Mouse (Mus musculus) midbrain, embryonic 13.5 days (tissue): ENCODE measurements around the gene Lsm14b. TPM values are rescaled to one million over a fixed set of nuclear protein-coding genes. Genes with fewer than 3 reads are reported as not detected.

ENCODE experiments used
- ATAC-seq: fragments of 200-750 bp; cut with Nextera tagmentation; 2 replicates; pipeline ENCODE4 v1.8.0; 2017; ENCODE audit warnings: mild to moderate bottlenecking, moderate TSS enrichment, moderate library complexity
- H3K27ac ChIP-seq: fragments of 300-500 bp; sonication (generic); 2 replicates; pipeline ENCODE4 v1.5.1; 2015; ENCODE audit warnings: inconsistent platforms, mild to moderate bottlenecking, moderate library complexity
- H3K27me3 ChIP-seq: fragments of 300-500 bp; sonication (generic); 2 replicates; pipeline ENCODE4 v1.6.1; 2015; ENCODE audit warnings: mild to moderate bottlenecking, inconsistent platforms
- H3K36me3 ChIP-seq: fragments of 300-500 bp; sonication (generic); 2 replicates; pipeline ENCODE4 v1.6.1; 2015; ENCODE audit warnings: mild to moderate bottlenecking, inconsistent platforms
- H3K4me1 ChIP-seq: fragments of 300-500 bp; sonication (generic); replicated peaks from 2 replicates; pipeline ENCODE4 v1.6.1; 2015; ENCODE audit warnings: inconsistent platforms
- H3K4me2 ChIP-seq: fragments of 300-500 bp; sonication (generic); replicated peaks from 2 replicates; pipeline ENCODE4 v1.6.1; 2015; ENCODE audit warnings: moderate library complexity, mild to moderate bottlenecking, inconsistent platforms
- H3K4me3 ChIP-seq: fragments of 300-500 bp; sonication (generic); replicated peaks from 2 replicates; pipeline ENCODE4 v1.5.1; 2015; ENCODE audit warnings: mild to moderate bottlenecking, inconsistent platforms
- H3K9ac ChIP-seq: fragments of 300-500 bp; sonication (generic); replicated peaks from 2 replicates; pipeline ENCODE4 v1.6.1; 2015; ENCODE audit warnings: mild to moderate bottlenecking, inconsistent platforms
- H3K9me3 ChIP-seq: fragments of 300-500 bp; sonication (generic); 2 replicates; pipeline ENCODE4 v1.6.1; 2016; ENCODE audit warnings: mild to moderate bottlenecking, inconsistent platforms
- WGBS: fragments of 180-500 bp; shearing (Covaris S2); methylation state at CpG from one replicate; pipeline ENCODE4 v1.1.7; 2015; 5-methylcytosine and 5-hydroxymethylcytosine counted together
- polyA plus RNA-seq: library from polyadenylated mRNA; unstranded; fragments of >200 nt; fragmentation: Nextera tagmentation; extraction: Ambion mirVana; gene quantifications from 2 replicates; pipeline ENCODE4 v1.2.1, GENCODE M21; 2015

The Lsm14b gene
- polyA plus RNA-seq, 1 experiment from 2014 or later = 24.8 TPM

DNA sequence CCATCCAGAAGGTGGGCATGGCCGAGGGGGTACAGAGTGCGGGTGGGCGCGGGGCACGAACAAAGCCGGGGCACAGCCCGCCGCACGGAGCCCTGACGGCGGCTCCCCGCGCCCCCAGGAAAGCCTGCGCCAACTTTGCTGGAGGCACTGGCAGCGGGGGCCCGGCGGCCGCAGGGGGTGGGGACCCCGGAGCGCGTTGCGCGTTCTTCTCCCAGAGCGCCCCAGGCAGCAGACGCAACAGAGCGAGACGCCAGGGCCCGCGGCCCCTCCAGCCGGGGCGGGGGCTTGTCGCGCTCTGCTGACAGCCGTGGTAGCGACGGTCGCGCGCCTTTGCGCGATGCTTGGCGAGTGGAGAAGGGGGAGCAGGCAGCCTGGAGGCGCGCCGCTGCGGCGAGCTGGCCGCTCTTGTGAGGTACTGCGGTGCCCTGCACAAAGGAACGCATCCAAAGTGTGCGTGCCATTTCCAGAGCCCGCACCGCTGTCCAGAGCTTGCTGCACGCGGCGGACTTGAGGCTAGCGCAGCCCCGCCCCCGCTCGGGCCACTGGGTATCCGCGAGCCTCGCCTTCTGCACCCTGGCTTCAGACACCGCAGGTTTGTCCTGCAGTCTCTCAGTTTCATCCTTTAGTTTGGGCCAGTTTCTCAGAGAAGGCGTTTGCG is 18.2 kb downstream of the Lsm14b start:
- Histone ChIP-seq H3K4me3 (peak overlapping the region; percentile 97), H3K4me2 (peak overlapping the region; percentile 81), H3K36me3 (peaks cover 25% of the 10 kb centered on the region), H3K9ac (peak overlapping the region; percentile 96), H3K4me1 (peaks cover 48% of the 10 kb centered on the region), H3K27ac (peak overlapping the region; percentile 99), H3K9me3 (no peaks in the 10 kb centered on the region), H3K27me3 (no peaks in the 10 kb centered on the region)
- ATAC-seq = peak; percentile 64
- WGBS = under 1% methylated on average over 60 of the region's 66 CpGs

DNA sequence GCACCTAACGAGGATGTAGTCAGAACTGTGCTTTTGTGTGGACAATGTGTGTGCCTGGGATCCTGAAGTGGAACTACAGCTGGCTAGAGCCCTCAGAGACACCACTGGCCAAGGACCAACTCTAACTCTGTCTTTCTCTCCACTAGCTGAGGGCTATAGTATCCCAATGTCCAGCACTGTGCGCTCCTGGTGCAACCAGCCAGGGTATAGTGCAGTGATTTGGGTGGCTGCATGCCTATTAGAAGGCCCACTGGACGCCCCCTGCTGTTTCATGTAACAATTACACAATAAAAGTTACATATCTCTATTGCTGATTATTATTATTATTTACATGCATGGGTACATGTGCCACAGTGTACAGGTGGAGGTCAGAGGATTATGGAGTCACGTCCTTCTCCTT is 20.5 kb downstream of the Lsm14b start:
- H3K9me3 ChIP-seq = no peaks in the 10 kb centered on the region
- ATAC-seq = no peak
- H3K9ac ChIP-seq = no peak overlapping the region; the same call in 1 of the 2 replicates
- H3K27ac ChIP-seq = no peak overlapping the region
- no peaks in the 10 kb centered on the region for H3K27me3 ChIP-seq
- no peak overlapping the region for H3K4me3 ChIP-seq
- peak overlapping the region; percentile 10; the same call in 1 of the 2 replicates for H3K4me2 ChIP-seq
- WGBS = 54% methylated on average over 4 of the region's 4 CpGs
- peaks cover 36% of the 10 kb centered on the region for H3K4me1 ChIP-seq
- H3K36me3 ChIP-seq = peaks cover 8% of the 10 kb centered on the region

DNA sequence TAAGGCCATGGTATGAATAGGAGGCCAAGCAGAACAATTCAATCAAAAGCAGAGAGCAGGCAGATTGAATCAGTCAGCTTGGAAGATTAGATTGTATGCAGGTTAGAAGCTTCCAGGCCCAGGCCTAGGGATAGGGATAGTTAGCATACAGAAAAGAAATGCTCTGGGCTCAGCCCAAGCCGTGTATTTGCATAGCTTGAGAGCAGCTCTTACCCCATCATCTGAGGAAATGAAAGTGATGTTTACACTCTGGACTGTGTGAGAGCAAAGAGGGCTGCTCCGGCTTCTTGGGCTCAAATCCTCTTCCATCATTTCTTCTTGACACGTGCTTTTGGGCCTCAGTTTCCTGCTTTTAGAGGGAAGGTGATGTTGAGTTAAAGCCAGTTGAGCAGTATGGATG is 22.8 kb downstream of the Lsm14b start:
- no peak overlapping the region for H3K4me2 ChIP-seq
- no peaks in the 10 kb centered on the region for H3K27me3 ChIP-seq
- H3K4me3 ChIP-seq = no peak overlapping the region
- no peak overlapping the region for H3K9ac ChIP-seq
- 92% methylated on average over 3 of the region's 3 CpGs for WGBS
- no peaks in the 10 kb centered on the region for H3K9me3 ChIP-seq
- no peak overlapping the region for H3K27ac ChIP-seq
- peaks cover 35% of the 10 kb centered on the region for H3K4me1 ChIP-seq
- no peak for ATAC-seq
- peaks cover 16% of the 10 kb centered on the region for H3K36me3 ChIP-seq

DNA sequence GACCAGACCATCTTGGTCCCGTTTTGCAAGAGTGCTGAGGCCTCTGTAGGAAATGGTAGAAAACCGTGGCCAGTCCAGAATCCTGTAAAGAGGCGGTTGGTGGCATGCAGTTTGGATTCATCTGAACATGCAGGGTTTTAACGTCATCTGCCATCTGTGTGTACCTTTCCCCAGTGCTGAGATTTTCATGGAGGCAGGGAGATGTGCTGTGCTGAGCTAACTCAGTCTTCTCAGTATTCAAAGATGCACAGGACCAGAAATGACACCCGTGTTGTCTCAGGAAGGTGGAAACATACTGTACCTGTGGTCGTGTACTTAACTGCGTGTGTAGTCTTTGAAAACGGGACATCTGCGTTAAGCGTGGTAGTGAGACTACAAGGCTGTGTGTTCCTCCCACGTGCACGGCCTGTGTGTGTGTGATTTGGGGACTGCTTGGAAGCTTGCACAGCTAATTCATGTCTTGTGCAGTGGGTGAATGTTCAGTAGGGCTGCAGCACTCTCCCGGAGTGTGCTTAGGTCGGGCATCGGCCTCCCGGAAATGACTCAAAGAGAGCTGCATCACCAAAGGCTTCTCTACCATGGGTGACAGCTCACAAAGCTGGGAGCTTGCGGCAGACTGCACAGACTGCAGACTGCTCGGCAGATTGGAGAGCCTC is 23.3 kb downstream of the Lsm14b start:
- Histone ChIP-seq H3K36me3 (peaks cover 21% of the 10 kb centered on the region), H3K27ac (no peak overlapping the region)
- WGBS = 96% methylated on average over 18 of the region's 18 CpGs

DNA sequence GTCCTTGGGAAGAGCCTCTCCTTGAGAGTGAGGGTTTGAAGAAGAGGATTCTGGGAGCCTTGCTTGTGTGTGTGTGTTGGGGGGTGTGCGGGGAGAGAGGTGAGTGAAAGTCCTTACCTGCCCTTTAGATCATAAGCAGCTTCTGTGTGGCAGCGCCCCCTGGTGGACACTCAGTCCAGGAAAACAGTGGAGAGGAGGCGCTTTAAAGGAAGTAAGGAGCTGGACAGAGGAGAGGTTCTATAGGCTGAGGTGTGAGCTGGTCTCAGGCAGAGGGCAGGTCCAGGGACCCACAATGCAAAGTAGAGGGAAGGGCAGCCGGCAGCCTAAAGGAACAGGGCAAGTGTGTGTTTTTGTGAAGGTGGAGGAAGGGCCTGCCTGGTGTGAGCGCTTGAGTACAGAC is 26.2 kb downstream of the Lsm14b start:
- Histone ChIP-seq H3K4me1 (peaks cover 12% of the 10 kb centered on the region), H3K4me2 (no peak overlapping the region), H3K9me3 (no peaks in the 10 kb centered on the region), H3K36me3 (peaks cover 48% of the 10 kb centered on the region), H3K27me3 (no peaks in the 10 kb centered on the region), H3K27ac (no peak overlapping the region), H3K4me3 (no peak overlapping the region), H3K9ac (no peak overlapping the region; the same call in 1 of the 2 replicates)
- ATAC-seq = peak; percentile 60
- 23% methylated on average over 5 of the region's 5 CpGs for WGBS

More for the DNA sequence above, 23.3 kb downstream of the Lsm14b start:
- no peak for ATAC-seq
- Histone ChIP-seq H3K4me2 (no peak overlapping the region), H3K9me3 (no peaks in the 10 kb centered on the region), H3K27me3 (no peaks in the 10 kb centered on the region), H3K9ac (no peak overlapping the region), H3K4me1 (peaks cover 35% of the 10 kb centered on the region), H3K4me3 (no peak overlapping the region)

DNA sequence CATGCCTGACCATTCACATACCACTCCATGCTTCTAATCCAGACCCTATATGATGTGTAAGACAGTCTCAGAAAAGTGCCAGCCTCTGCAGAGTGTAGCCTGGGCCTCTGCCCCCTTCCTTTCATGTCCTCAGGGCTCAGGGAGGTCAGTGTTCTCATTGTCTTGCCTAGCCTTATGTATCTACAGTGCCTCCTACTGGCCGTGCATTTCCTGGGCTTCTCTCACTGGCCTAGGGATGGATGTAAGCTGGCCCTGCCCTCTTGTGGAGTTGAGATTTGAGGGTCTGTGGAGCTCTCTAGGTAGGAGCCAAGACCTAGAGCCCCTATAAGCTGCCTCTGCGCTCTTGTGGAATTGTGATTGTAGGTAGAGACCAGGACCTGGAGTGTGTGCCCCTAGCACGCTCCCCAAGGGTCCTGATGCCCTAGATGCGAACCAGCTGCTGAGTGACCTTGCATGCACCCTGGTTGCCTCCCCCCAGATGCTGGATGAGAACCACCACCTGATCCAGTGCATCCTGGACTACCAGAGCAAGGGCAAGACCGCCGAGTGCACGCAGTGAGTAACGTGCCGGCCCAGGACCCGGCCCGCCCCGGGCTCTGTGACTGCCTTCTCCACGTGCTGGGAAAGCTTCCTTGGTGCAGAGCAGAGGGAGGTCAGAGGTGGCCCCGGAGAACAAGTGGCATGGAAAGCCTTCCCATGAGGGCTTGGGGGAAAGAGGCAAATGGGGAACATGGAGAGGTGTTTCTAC is 27.4 kb downstream of the Lsm14b start:
- peak; percentile 25; the same call in 1 of the 2 replicates for ATAC-seq
- Histone ChIP-seq H3K9ac (no peak overlapping the region), H3K27me3 (no peaks in the 10 kb centered on the region), H3K36me3 (peaks cover 54% of the 10 kb centered on the region), H3K4me3 (no peak overlapping the region), H3K4me1 (peaks cover 12% of the 10 kb centered on the region), H3K4me2 (no peak overlapping the region), H3K9me3 (no peaks in the 10 kb centered on the region), H3K27ac (no peak overlapping the region)
- WGBS = 90% methylated on average over 14 of the region's 14 CpGs

DNA sequence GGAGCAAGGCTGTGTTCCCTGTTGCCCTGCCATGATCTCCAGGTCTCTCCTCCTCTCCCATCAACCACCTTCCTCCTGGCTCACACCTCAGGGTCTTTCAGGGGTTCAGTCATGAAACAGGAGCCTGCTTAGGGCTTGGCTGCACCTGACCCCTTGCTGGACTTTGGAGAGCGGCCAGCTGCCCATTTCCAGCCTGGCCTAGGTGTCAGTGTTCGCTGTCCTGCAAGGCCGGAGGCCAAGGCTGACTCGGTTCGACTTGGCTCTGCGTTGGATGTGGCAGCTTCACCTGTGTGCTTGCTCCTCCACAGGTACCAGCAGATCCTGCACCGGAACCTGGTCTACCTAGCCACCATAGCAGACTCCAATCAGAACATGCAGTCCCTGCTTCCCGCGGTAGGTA is 28.2 kb downstream of the Lsm14b start:
- Histone ChIP-seq H3K9me3 (no peaks in the 10 kb centered on the region), H3K9ac (no peak overlapping the region), H3K27me3 (no peaks in the 10 kb centered on the region), H3K4me3 (no peak overlapping the region), H3K4me1 (peaks cover 12% of the 10 kb centered on the region), H3K4me2 (no peak overlapping the region), H3K27ac (no peak overlapping the region), H3K36me3 (peaks cover 59% of the 10 kb centered on the region)
- WGBS = over 99% methylated on average over 9 of the region's 9 CpGs
- no peak for ATAC-seq

DNA sequence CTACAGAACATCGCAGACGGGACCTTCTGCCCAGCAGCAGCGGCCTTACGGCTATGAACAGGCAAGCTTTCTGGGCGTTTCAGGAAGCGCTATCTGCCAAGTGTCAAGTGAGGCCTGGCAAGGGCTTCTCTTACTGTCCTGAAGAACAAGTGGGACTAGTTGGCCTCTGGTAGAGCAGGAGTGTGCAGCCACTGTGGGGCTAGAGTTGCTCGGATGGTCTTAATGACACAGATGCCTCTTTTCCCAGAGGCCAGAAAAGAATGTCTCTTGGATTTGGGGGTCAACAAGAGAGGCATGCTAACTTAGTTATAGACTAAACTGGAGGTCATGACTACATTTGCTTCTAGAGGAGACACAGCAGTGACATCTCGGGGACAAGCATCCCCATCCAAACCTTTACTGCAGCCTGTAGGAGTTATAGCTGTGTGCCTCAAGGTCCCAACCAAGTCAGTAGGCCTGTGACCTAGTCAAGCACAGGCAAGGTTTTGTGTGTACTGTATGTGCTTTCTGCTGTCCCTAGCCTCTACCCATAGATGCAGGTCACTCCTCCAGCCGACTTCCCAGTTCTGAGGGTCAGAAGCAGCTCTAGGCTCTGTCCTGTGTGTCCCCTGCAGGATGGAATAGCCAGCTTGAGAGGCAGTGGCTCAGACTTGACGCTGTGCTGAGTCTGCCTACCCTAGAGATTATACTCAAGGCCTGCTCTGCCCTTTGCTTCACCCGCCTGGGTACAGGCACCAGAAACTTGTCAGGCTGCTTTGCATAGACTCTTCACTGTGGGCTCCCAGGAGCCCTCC is 38.7 kb downstream of the Lsm14b start:
- Histone ChIP-seq H3K27me3 (no peaks in the 10 kb centered on the region), H3K4me1 (no peaks in the 10 kb centered on the region), H3K27ac (no peak overlapping the region), H3K4me2 (no peak overlapping the region), H3K36me3 (peaks cover 80% of the 10 kb centered on the region), H3K9ac (no peak overlapping the region), H3K4me3 (no peak overlapping the region), H3K9me3 (no peaks in the 10 kb centered on the region)
- no peak for ATAC-seq
- 96% methylated on average over 11 of the region's 11 CpGs for WGBS

DNA sequence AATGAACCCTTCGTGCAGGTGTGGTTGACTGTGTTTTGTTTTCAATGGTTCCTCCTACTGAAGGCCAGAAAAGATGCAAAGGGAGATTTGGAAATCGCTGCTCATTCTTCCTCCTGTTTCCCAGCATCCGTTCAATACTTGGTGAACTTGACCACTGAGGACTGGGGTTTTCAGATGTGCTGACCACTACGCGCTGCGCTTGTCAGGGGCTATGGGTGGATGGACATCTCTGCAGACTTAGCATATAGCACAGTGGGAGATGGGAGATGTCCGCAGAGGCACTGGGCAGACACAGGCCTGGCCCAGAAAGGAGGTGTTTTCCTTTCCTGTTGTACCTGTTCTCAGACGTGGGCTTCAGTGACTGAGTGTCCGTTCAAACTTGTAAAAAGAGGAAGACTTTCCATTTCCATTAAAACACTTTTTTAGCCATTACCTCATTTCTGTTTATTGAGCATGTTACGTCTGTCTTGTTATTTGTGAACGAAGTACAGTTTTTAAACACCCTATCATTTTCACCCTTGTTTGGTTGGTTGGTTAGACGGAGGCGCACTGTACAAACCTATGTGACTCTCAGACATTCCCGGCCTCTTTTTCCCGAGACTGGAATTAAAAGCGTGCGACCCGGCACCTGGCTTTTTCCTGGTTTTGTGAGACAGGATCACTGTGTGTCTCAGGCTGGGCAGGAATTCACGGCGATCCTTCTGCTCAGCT is 45.1 kb downstream of the Lsm14b start:
- peak; percentile 16; the same call in 1 of the 2 replicates for ATAC-seq
- Histone ChIP-seq H3K36me3 (peaks cover 41% of the 10 kb centered on the region), H3K27me3 (no peaks in the 10 kb centered on the region), H3K27ac (peak overlapping the region; percentile 86), H3K4me3 (peak overlapping the region; percentile 63), H3K4me1 (peaks cover 17% of the 10 kb centered on the region), H3K9me3 (no peaks in the 10 kb centered on the region), H3K4me2 (peak overlapping the region; percentile 82), H3K9ac (peak overlapping the region; percentile 81)
- WGBS = 37% methylated on average over 20 of the region's 20 CpGs

DNA sequence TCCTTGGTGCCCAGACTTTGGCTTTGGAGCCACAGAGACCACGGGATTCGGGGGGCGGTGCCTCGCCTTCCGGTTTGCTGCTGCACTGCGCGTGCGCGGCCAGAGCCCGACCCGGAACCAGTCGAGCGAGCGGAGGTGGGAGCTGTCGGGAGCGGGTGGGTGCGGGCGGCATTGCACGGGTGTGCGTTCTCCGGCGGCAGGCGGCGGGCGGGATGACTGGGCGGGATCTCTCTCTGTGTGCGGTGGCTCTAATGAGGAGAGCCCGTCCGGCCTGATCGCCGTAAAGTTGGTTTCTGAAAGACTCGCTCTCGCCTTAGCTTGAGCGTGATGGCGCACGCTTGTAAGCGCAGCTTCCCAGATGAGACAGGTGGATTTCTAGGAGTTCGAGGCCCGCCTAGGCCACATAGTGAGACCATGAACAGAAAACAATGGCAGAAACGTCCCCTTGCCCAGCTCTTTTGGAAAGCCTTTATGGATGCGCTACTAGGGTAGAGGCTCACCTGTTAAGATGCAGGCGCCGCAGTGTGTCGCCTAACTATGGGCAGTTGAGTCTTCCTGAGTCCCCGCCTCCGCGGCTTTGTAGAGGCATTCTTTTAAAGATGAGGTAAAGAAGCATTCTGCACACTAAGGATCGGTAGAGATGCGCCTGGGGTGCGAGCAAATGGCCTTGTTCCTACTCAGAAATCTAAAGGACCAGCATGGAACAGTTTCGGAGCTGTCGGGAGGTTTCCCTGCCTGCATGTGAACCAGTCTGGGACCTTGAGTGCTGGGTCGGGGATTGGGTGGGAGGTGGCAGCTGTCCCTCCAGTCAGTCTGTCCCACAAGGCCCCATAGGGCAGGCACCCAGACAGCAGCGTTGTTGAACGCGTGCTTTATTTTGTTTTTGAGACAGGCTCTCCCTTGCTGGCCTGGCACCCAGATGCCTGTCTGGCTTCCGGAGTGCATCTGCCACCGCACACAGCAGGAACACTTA is 46.0 kb downstream of the Lsm14b start, which contains the start of gene Mtg2:
Mtg2 (plus strand) TSS at position 108 of the 973 bp plus-strand sequence.
- 4% methylated on average over 58 of the region's 58 CpGs for WGBS
- peaks cover 17% of the 10 kb centered on the region for H3K4me1 ChIP-seq
- no peaks in the 10 kb centered on the region for H3K27me3 ChIP-seq
- H3K9me3 ChIP-seq = no peaks in the 10 kb centered on the region
- H3K4me2 ChIP-seq = peak within 1 kb of the TSS; percentile 82
- H3K4me3 ChIP-seq = peak within 1 kb of the TSS; percentile 63
- H3K27ac ChIP-seq = peak within 1 kb of the TSS; percentile 86
- ATAC-seq = peak; percentile 97
- H3K9ac ChIP-seq = peak within 1 kb of the TSS; percentile 81
- H3K36me3 ChIP-seq = peaks cover 36% of the 10 kb centered on the region
